ENCODE assay signal across 15 mouse cellular contexts in the genomic region with DNA sequence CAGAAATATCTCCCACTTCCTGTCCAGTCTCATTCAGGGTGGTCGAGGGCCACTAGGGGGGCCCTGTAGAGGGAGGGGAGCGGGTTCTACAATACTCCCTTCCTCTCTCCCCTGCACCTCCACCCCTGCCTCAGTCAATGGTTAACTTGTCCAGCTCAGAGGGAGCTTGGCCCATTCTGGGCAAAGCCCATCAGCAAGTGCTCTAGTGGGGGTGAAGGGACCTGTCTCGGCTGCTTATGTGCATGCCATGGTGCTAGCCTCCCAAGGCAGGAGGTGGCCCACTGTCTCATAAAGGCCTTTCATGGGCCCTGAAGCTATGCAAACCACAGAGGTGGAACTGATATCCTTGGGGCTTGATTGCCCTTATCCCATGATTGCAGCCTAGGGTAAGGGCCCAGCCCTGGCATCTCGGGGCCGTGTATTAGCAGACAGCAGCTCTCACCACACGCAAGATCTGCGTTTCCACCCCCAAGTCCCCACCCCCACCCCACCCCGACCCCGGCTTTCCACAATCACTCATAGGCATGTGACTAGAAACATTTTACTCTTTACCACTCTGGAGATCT. TPM values are rescaled to one million over a fixed set of nuclear protein-coding genes. Genes with fewer than 3 reads are reported as not detected.
A peak's percentile ranks its signal among the peaks of the same experiment; 100 is the strongest.
DNase-seq lines count a peak whose midpoint lies in the region; ATAC-seq and TF ChIP-seq lines count a peak whose summit lies in the region.
"Had no signal": no experiment of that assay in that cellular context is flagged by ENCODE, and none has a peak within 500 bp of the region (broad histone marks: within the 10 kb centered on the region; RNA-seq: fewer than 3 reads in every experiment).

No protein-coding gene starts in this region.

- TF ChIP-seq POLR2A in heart, adult 2 months (IDR thresholded peaks at IDR 0.05; ENCODE audit: insufficient read depth, low read depth, low read length), result no peak

- 56% methylated on average over 9 of the region's 9 CpGs for WGBS in heart, embryonic 15.5 days
- 64% methylated on average over 9 of the region's 9 CpGs for WGBS in heart, adult 2 months
- WGBS in intestine, embryonic 16.5 days, result 40% methylated on average over 9 of the region's 9 CpGs
- 73% methylated on average over 9 of the region's 9 CpGs for WGBS in midbrain, embryonic 13.5 days
- 73% methylated on average over 9 of the region's 9 CpGs for WGBS in midbrain, embryonic 15.5 days

- no peak for ATAC-seq in heart, embryonic 15.5 days (replicated peaks; ENCODE audit: insufficient number of reproducible peaks, insufficient read depth, low FRiP score, low read depth)
- peak; percentile 54 for ATAC-seq in intestine, embryonic 16.5 days
- ATAC-seq in megakaryocyte progenitor cell, adult 5-6 weeks (replicated peaks; ENCODE audit: poor library complexity), result peak; percentile 43
- no peak for ATAC-seq in midbrain, embryonic 13.5 days
- ATAC-seq in midbrain, embryonic 15.5 days (replicated peaks), result no peak
- ATAC-seq: forebrain, postnatal 0 days had no signal

- H3K4me1 ChIP-seq in heart, embryonic 15.5 days (replicated peaks), result peaks cover 16% of the 10 kb centered on the region
- peaks cover 2% of the 10 kb centered on the region; the same call in 1 of the 2 replicates for H3K4me1 ChIP-seq in heart, adult 2 months (ENCODE audit: control insufficient read depth, insufficient read depth, low read length)
- peaks cover 21% of the 10 kb centered on the region for H3K4me1 ChIP-seq in intestine, embryonic 16.5 days (ENCODE audit: control insufficient read depth, insufficient read depth, low read length)
- peaks cover 7% of the 10 kb centered on the region; the same call in 1 of the 2 replicates for H3K4me1 ChIP-seq in midbrain, embryonic 13.5 days (replicated peaks)
- no peaks in the 10 kb centered on the region for H3K4me1 ChIP-seq in midbrain, embryonic 15.5 days
- H3K4me1 ChIP-seq: limb, embryonic 12.5 days had no signal

- peaks cover 30% of the 10 kb centered on the region for H3K27me3 ChIP-seq in heart, embryonic 15.5 days
- H3K27me3 ChIP-seq in heart, adult 2 months (ENCODE audit: control insufficient read depth, insufficient read depth, low read length), result peaks cover 3% of the 10 kb centered on the region; the same call in 1 of the 2 replicates
- no peaks in the 10 kb centered on the region for H3K27me3 ChIP-seq in intestine, embryonic 16.5 days (replicated peaks; ENCODE audit: control insufficient read depth, insufficient read depth, low read length)
- H3K27me3 ChIP-seq in midbrain, embryonic 13.5 days, result peaks cover 26% of the 10 kb centered on the region
- H3K27me3 ChIP-seq in midbrain, embryonic 15.5 days (replicated peaks), result peaks cover 18% of the 10 kb centered on the region; the same call in 1 of the 2 replicates

- intact Hi-C loops in heart, adult 2 months (cut with DNase I), result no loop called here

- H3K9me3 ChIP-seq in heart, embryonic 15.5 days (replicated peaks), result no peaks in the 10 kb centered on the region
- H3K9me3 ChIP-seq in intestine, embryonic 16.5 days (ENCODE audit: control insufficient read depth, low read length), result no peaks in the 10 kb centered on the region
- H3K9me3 ChIP-seq in midbrain, embryonic 13.5 days, result no peaks in the 10 kb centered on the region
- H3K9me3 ChIP-seq in midbrain, embryonic 15.5 days, result no peaks in the 10 kb centered on the region
- H3K9me3 ChIP-seq: hindbrain, embryonic 12.5 days; limb, embryonic 12.5 days had no signal

- H3K79me2 ChIP-seq in heart, adult 2 months (replicated peaks; ENCODE audit: control insufficient read depth, insufficient read depth, low read length), result no peaks in the 10 kb centered on the region

- H3K27ac ChIP-seq in heart, embryonic 15.5 days, result no peak overlapping the region
- no peak overlapping the region for H3K27ac ChIP-seq in heart, adult 2 months
- peak overlapping the region; percentile 98 for H3K27ac ChIP-seq in intestine, embryonic 16.5 days (ENCODE audit: low read length)
- no peak overlapping the region for H3K27ac ChIP-seq in midbrain, embryonic 13.5 days
- H3K27ac ChIP-seq in midbrain, embryonic 15.5 days, result no peak overlapping the region
- H3K27ac ChIP-seq: hindbrain, embryonic 12.5 days; limb, embryonic 12.5 days had no signal

- H3K4me2 ChIP-seq in heart, embryonic 15.5 days, result no peak overlapping the region
- H3K4me2 ChIP-seq in intestine, embryonic 16.5 days (ENCODE audit: low read depth, low read length), result peak overlapping the region; percentile 55
- H3K4me2 ChIP-seq in midbrain, embryonic 13.5 days (replicated peaks), result no peak overlapping the region
- no peak overlapping the region for H3K4me2 ChIP-seq in midbrain, embryonic 15.5 days
- H3K4me2 ChIP-seq: hindbrain, embryonic 12.5 days; limb, embryonic 12.5 days had no signal

- no peak for DNase-seq in heart, adult 2 months
- DNase-seq in kidney, postnatal 25 days, result peak; percentile 70 to 92
- DNase-seq in adrenal gland, postnatal 14 days, result no peak
- DNase-seq: adrenal gland, postnatal 25 days; cerebellum, adult 11 months; forebrain, postnatal 0 days; layer of hippocampus, adult 9-11 months; midbrain, embryonic 14.5 days had no signal

- TF ChIP-seq EP300 in heart, adult 2 months (IDR thresholded peaks at IDR 0.05; ENCODE audit: insufficient read depth, low read depth, low read length), result no peak

- no peak overlapping the region for H3K9ac ChIP-seq in heart, embryonic 15.5 days
- no peak overlapping the region for H3K9ac ChIP-seq in heart, adult 2 months (ENCODE audit: low read depth, low read length)
- H3K9ac ChIP-seq in intestine, embryonic 16.5 days (ENCODE audit: low read depth, low read length), result peak overlapping the region; percentile 76
- no peak overlapping the region for H3K9ac ChIP-seq in midbrain, embryonic 13.5 days (replicated peaks)
- no peak overlapping the region for H3K9ac ChIP-seq in midbrain, embryonic 15.5 days
- H3K9ac ChIP-seq: forebrain, postnatal 0 days; hindbrain, embryonic 12.5 days; limb, embryonic 12.5 days had no signal

- no peaks in the 10 kb centered on the region for H3K36me3 ChIP-seq in heart, embryonic 15.5 days
- H3K36me3 ChIP-seq in heart, adult 2 months (ENCODE audit: control insufficient read depth, insufficient read depth, low read length), result no peaks in the 10 kb centered on the region
- H3K36me3 ChIP-seq in intestine, embryonic 16.5 days (ENCODE audit: control insufficient read depth, insufficient read depth, low read length), result peaks cover 3% of the 10 kb centered on the region; the same call in 1 of the 2 replicates
- H3K36me3 ChIP-seq in midbrain, embryonic 13.5 days, result no peaks in the 10 kb centered on the region
- H3K36me3 ChIP-seq in midbrain, embryonic 15.5 days (replicated peaks), result no peaks in the 10 kb centered on the region
- H3K36me3 ChIP-seq: hindbrain, embryonic 12.5 days; limb, embryonic 12.5 days had no signal

- H3K4me3 ChIP-seq in heart, embryonic 15.5 days, result 0 out of 2 replicates have a peak overlapping the region, but pooled peaks have one; percentile 4
- H3K4me3 ChIP-seq in heart, adult 2 months, result no peak overlapping the region
- H3K4me3 ChIP-seq in intestine, embryonic 16.5 days (ENCODE audit: low read length), result peak overlapping the region; percentile 62
- no peak overlapping the region for H3K4me3 ChIP-seq in midbrain, embryonic 13.5 days (replicated peaks)
- no peak overlapping the region for H3K4me3 ChIP-seq in midbrain, embryonic 15.5 days
- H3K4me3 ChIP-seq: hindbrain, embryonic 12.5 days; limb, embryonic 12.5 days had no signal

- TF ChIP-seq CTCF in heart, adult 2 months (IDR thresholded peaks at IDR 0.05), result no peak

RNA-seq across cellular contexts. Expression of a gene that starts 1.9 kb away (rescaled TPM):
- 1.7 and 2.9 TPM in 2 replicates for polyA plus RNA-seq in heart, embryonic 15.5 days (2015; fragmentation: Nextera tagmentation; extraction: Ambion mirVana)
- 1 to 10 TPM in 1 of 2 experiments, under 1 TPM in 1; 0.93 to 2.1 TPM for total RNA-seq in heart, adult 2 months (2021)
- polyA plus RNA-seq in heart, adult 2 months (2012; rRNA removed), result 0.70 and 2.5 TPM in 2 replicates
- 116 and 121 TPM in 2 replicates for polyA plus RNA-seq in intestine, embryonic 16.5 days (2015; fragmentation: Nextera tagmentation; extraction: Ambion mirVana)
- not detected in 2 replicates for total RNA-seq in megakaryocyte progenitor cell, adult 5-6 weeks (2015)
- total RNA-seq in megakaryocyte progenitor cell, adult 5-6 weeks (2017), result not detected in 2 replicates
- 0.37 TPM in 1 of 2 replicates, not detected in the other for total RNA-seq in adrenal gland, postnatal 14 days (2021)
- 0.10 TPM in 1 of 2 replicates, not detected in the other for polyA plus RNA-seq in midbrain, embryonic 13.5 days (2015; fragmentation: Nextera tagmentation; extraction: Ambion mirVana)
- polyA plus RNA-seq in midbrain, embryonic 15.5 days (2015; fragmentation: Nextera tagmentation; extraction: Ambion mirVana), result 0.17 and 0.30 TPM in 2 replicates
- total RNA-seq: forebrain, postnatal 0 days had no signal

RNA-seq across cellular contexts. Expression of a gene that starts 13.6 kb away (rescaled TPM):
- polyA plus RNA-seq in heart, embryonic 15.5 days (2015; fragmentation: Nextera tagmentation; extraction: Ambion mirVana), result 45.2 and 58.7 TPM in 2 replicates
- 10 to 100 TPM; 17.4 to 25.2 TPM for total RNA-seq in heart, adult 2 months (2021)
- polyA plus RNA-seq in heart, adult 2 months (2012; rRNA removed), result 13.8 and 17.5 TPM in 2 replicates
- polyA plus RNA-seq in intestine, embryonic 16.5 days (2015; fragmentation: Nextera tagmentation; extraction: Ambion mirVana), result 68.1 and 70.1 TPM in 2 replicates
- 30.3 and 31.4 TPM in 2 replicates for total RNA-seq in megakaryocyte progenitor cell, adult 5-6 weeks (2015)
- total RNA-seq in megakaryocyte progenitor cell, adult 5-6 weeks (2017), result 70.1 and 74.3 TPM in 2 replicates
- total RNA-seq in adrenal gland, postnatal 14 days (2021), result 48.6 and 49.9 TPM in 2 replicates
- polyA plus RNA-seq in midbrain, embryonic 13.5 days (2015; fragmentation: Nextera tagmentation; extraction: Ambion mirVana), result 103 and 104 TPM in 2 replicates
- 88.2 and 91.7 TPM in 2 replicates for polyA plus RNA-seq in midbrain, embryonic 15.5 days (2015; fragmentation: Nextera tagmentation; extraction: Ambion mirVana)

RNA-seq across cellular contexts. Expression of a gene that starts 13.9 kb away (rescaled TPM):
- polyA plus RNA-seq in heart, embryonic 15.5 days (2015; fragmentation: Nextera tagmentation; extraction: Ambion mirVana), result 65.2 and 74.8 TPM in 2 replicates
- total RNA-seq in heart, adult 2 months (2021), result 10 to 100 TPM; 12.9 to 13.0 TPM
- polyA plus RNA-seq in heart, adult 2 months (2012; rRNA removed), result 21.3 and 22.0 TPM in 2 replicates
- 125 and 141 TPM in 2 replicates for polyA plus RNA-seq in intestine, embryonic 16.5 days (2015; fragmentation: Nextera tagmentation; extraction: Ambion mirVana)
- total RNA-seq in megakaryocyte progenitor cell, adult 5-6 weeks (2015), result 22.5 and 23.0 TPM in 2 replicates
- total RNA-seq in megakaryocyte progenitor cell, adult 5-6 weeks (2017), result 36.3 and 38.7 TPM in 2 replicates
- total RNA-seq in adrenal gland, postnatal 14 days (2021), result 28.3 and 31.9 TPM in 2 replicates
- 18.2 and 18.3 TPM in 2 replicates for polyA plus RNA-seq in midbrain, embryonic 13.5 days (2015; fragmentation: Nextera tagmentation; extraction: Ambion mirVana)
- 28.7 and 29.7 TPM in 2 replicates for polyA plus RNA-seq in midbrain, embryonic 15.5 days (2015; fragmentation: Nextera tagmentation; extraction: Ambion mirVana)

RNA-seq across cellular contexts. Expression of a gene that starts 52.9 kb away (rescaled TPM):
- 12.9 and 18.2 TPM in 2 replicates for polyA plus RNA-seq in heart, embryonic 15.5 days (2015; fragmentation: Nextera tagmentation; extraction: Ambion mirVana)
- 10 to 100 TPM; 10.4 to 12.4 TPM for total RNA-seq in heart, adult 2 months (2021)
- polyA plus RNA-seq in heart, adult 2 months (2012; rRNA removed), result 10.3 and 12.3 TPM in 2 replicates
- 13.2 and 13.8 TPM in 2 replicates for polyA plus RNA-seq in intestine, embryonic 16.5 days (2015; fragmentation: Nextera tagmentation; extraction: Ambion mirVana)
- total RNA-seq in megakaryocyte progenitor cell, adult 5-6 weeks (2015), result 21.0 and 27.4 TPM in 2 replicates
- total RNA-seq in megakaryocyte progenitor cell, adult 5-6 weeks (2017), result 2.3 and 2.8 TPM in 2 replicates
- total RNA-seq in adrenal gland, postnatal 14 days (2021), result 15.5 and 18.3 TPM in 2 replicates
- polyA plus RNA-seq in midbrain, embryonic 13.5 days (2015; fragmentation: Nextera tagmentation; extraction: Ambion mirVana), result 18.5 and 19.6 TPM in 2 replicates
- polyA plus RNA-seq in midbrain, embryonic 15.5 days (2015; fragmentation: Nextera tagmentation; extraction: Ambion mirVana), result 16.2 and 17.3 TPM in 2 replicates

Comparison
In these comparisons a context has a peak if more than half of its experiments do, and no peak if none do; other contexts are left out.
1. H3K4me3 ChIP-seq: peak in heart, embryonic 15.5 days (single experiment) and intestine, embryonic 16.5 days (single experiment); none in heart, adult 2 months (single experiment), midbrain, embryonic 13.5 days (single experiment) and midbrain, embryonic 15.5 days (single experiment).
2. ATAC-seq: peak in intestine, embryonic 16.5 days (single experiment) and megakaryocyte progenitor cell, adult 5-6 weeks (single experiment); none in heart, embryonic 15.5 days (single experiment), midbrain, embryonic 13.5 days (single experiment) and midbrain, embryonic 15.5 days (single experiment).
3. DNase-seq: peak in kidney, postnatal 25 days (2 of 2); none in heart, adult 2 months (0 of 2) and adrenal gland, postnatal 14 days (single experiment).
4. RNA of a gene that starts 1.9 kb away (polyA plus RNA-seq): 116 to 121 TPM in intestine, embryonic 16.5 days; 0.70 to 2.5 TPM in heart, adult 2 months, 1.7 to 2.9 TPM in heart, embryonic 15.5 days, 0.17 to 0.30 TPM in midbrain, embryonic 15.5 days and 0.10 TPM in midbrain, embryonic 13.5 days; every median in the first group is over 10 times any median in the second.